Mouse (Mus musculus): ENCODE measurements around the gene Atxn3. TPM values are rescaled to one million over a fixed set of nuclear protein-coding genes. Genes with fewer than 3 reads are reported as not detected.

Atxn3 gene
- polyA plus RNA-seq, 1 experiment, result 6.3 TPM

DNA sequence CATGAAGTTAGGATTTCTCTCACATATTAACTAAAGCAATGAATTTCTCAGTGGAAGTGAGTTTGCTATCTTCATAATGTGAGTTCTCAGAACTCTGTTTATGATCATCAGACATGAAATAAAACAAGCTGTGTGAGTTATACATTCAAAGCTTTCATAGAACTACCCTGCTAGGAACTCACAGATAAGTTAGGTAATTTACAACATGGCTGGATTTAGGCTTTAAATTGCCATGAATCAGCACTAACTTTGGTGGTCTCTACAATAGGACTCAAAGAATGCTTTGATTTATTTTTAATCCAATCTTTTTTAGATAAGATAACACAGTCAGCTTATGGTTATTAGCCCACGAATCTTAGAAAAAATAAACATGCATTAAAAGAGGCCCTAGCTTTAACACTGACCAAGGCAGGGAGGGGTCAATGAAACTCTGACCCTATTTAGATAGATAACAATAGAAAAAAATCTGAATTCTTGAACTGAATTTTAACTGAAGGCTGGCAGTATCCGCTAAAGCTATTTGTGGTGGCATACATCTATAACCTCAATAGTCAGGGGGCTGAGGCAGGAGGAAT lies 58.3 kb downstream of the Atxn3 start:
- no peak for TF ChIP-seq POLR2A (IDR thresholded peaks at IDR 0.05; ENCODE audit: borderline replicate concordance, extremely low read depth, low read depth, low read length)
- TF ChIP-seq CTCF (IDR thresholded peaks at IDR 0.05; ENCODE audit: insufficient read depth, low read length), result no peak
- 60% methylated on average over 2 of the region's 2 CpGs for WGBS
- H3K4me3 ChIP-seq (replicated peaks; ENCODE audit: extremely low read depth, low read depth, low read length), result no peak overlapping the region
- no peak for DNase-seq
- H3K4me1 ChIP-seq (ENCODE audit: control insufficient read depth, insufficient read depth, low read length), result no peaks in the 10 kb centered on the region

DNA sequence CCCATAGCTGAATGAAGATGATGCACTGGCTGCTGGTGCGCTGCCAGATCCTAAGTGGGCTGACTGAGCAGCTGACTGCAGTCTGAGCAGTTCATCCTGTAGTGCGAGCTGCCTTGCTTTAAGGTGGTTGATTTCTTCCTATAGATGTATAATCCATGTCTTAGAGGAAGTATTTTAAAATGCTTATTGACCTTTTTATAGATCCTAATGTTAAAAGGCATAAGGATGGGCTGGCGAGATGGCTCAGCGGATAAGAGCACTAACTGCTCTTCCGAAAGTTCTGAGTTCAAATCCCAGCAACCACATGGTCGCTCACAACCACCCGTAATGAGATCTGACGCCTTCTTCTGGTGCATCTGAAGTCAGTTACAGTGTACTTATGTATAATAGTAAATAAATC lies 59.1 kb downstream of the Atxn3 start:
- WGBS, result 97% methylated on average over 8 of the region's 8 CpGs
- Histone ChIP-seq H3K4me3 (replicated peaks; ENCODE audit: extremely low read depth, low read depth, low read length) (no peak overlapping the region), H3K4me1 (ENCODE audit: control insufficient read depth, insufficient read depth, low read length) (no peaks in the 10 kb centered on the region)
- TF ChIP-seq CTCF (IDR thresholded peaks at IDR 0.05; ENCODE audit: insufficient read depth, low read length) (no peak), POLR2A (IDR thresholded peaks at IDR 0.05; ENCODE audit: borderline replicate concordance, extremely low read depth, low read depth, low read length) (no peak)
- DNase-seq, result no peak

DNA sequence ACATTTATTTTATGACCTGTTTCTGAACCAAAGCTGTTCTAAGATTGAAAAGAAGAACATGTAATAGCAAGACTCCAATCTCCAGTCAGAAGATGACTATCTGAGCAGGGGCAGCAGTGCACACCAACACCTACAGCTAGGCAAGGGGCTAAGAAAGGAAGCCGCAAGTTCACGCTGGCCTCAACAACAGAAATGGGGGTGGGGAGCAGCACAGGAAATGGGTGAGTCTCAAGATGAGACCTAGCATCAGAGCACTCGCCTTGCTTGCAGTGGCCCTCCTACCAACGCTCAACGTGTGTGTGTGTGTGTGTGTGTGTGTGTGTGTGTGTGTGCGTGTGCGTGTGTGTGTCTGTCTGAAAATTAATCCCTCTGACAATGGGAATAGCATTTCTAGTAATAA lies 60.9 kb downstream of the Atxn3 start:
- 64% methylated on average over 7 of the region's 7 CpGs for WGBS
- H3K4me1 ChIP-seq (ENCODE audit: control insufficient read depth, insufficient read depth, low read length), result no peaks in the 10 kb centered on the region
- no peak for TF ChIP-seq CTCF (IDR thresholded peaks at IDR 0.05; ENCODE audit: insufficient read depth, low read length)
- TF ChIP-seq POLR2A (IDR thresholded peaks at IDR 0.05; ENCODE audit: borderline replicate concordance, extremely low read depth, low read depth, low read length), result no peak
- no peak for DNase-seq
- no peak overlapping the region for H3K4me3 ChIP-seq (replicated peaks; ENCODE audit: extremely low read depth, low read depth, low read length)

DNA sequence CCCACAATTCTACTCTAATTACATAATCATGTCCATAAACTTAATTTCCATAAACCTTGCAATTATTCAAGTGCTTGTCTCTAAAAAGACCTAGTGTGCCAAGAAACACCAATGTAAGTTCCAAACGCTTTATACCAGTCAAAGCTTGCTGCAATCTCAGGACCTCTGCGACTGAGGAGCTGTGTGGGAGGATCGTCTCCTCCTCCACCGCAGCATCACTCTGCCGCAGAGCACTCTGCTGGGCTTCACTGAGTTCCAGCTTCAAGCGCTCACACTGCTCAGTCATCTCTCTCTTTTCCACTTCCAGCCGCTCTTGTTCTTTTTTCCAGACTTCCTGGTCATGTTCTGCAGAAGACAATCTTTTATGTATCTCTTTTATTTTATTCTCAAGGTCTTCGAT lies 64.8 kb downstream of the Atxn3 start:
- 88% methylated on average over 8 of the region's 8 CpGs for WGBS
- no peaks in the 10 kb centered on the region for H3K4me1 ChIP-seq (ENCODE audit: control insufficient read depth, insufficient read depth, low read length)
- no peak for DNase-seq
- TF ChIP-seq POLR2A (IDR thresholded peaks at IDR 0.05; ENCODE audit: borderline replicate concordance, extremely low read depth, low read depth, low read length) (no peak), CTCF (IDR thresholded peaks at IDR 0.05; ENCODE audit: insufficient read depth, low read length) (no peak)
- no peak overlapping the region for H3K4me3 ChIP-seq (replicated peaks; ENCODE audit: extremely low read depth, low read depth, low read length)

DNA sequence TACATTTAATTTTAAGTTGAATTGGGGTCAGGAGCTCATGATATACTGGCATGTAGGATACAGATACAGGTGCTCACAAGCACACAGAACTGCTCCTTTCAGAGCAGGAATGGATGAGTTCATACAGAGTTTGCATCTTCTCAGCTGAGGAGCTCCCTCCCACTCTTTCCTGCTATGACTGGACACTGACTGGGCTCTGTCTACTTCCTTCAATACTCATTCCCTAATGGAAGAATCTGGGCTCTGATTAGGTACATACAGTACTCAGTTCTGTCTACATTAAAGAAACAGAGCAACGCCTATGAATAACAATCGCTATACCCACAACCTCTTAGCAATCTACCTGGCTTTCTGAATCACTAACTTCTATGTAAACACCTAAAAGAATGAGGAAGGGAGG lies 65.2 kb downstream of the Atxn3 start:
- no peak for DNase-seq
- H3K4me1 ChIP-seq (ENCODE audit: control insufficient read depth, insufficient read depth, low read length), result no peaks in the 10 kb centered on the region
- WGBS, result 93% methylated on average over 2 of the region's 2 CpGs

DNA sequence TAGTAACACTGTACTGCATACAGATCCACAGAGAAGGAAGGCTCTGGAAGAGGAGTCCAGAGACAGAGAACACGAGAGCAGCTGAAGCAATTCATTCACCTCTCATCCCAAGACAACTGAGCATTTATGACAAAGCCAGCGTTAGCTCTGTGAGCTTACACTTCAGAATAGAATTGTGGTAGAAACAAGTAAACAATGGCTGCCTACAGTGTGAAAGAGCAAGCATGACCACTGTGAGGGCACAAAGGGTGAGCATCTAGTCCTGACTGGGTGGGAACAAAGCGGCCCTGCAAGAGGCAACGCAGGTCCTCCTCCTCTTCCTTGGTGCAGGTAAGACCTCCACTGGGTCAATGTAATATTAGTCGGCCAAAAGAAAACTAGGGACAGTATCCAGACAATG lies 67.0 kb downstream of the Atxn3 start:
- no peak for TF ChIP-seq CTCF (IDR thresholded peaks at IDR 0.05; ENCODE audit: insufficient read depth, low read length)
- TF ChIP-seq POLR2A (IDR thresholded peaks at IDR 0.05; ENCODE audit: borderline replicate concordance, extremely low read depth, low read depth, low read length), result no peak
- Histone ChIP-seq H3K4me3 (replicated peaks; ENCODE audit: extremely low read depth, low read depth, low read length) (no peak overlapping the region), H3K4me1 (ENCODE audit: control insufficient read depth, insufficient read depth, low read length) (no peaks in the 10 kb centered on the region)
- DNase-seq, result no peak
- WGBS, result 83% methylated on average over 5 of the region's 5 CpGs

More for the DNA sequence above, 65.2 kb downstream of the Atxn3 start:
- H3K4me3 ChIP-seq (replicated peaks; ENCODE audit: extremely low read depth, low read depth, low read length), result no peak overlapping the region
- TF ChIP-seq CTCF (IDR thresholded peaks at IDR 0.05; ENCODE audit: insufficient read depth, low read length), result no peak
- no peak for TF ChIP-seq POLR2A (IDR thresholded peaks at IDR 0.05; ENCODE audit: borderline replicate concordance, extremely low read depth, low read depth, low read length)

DNA sequence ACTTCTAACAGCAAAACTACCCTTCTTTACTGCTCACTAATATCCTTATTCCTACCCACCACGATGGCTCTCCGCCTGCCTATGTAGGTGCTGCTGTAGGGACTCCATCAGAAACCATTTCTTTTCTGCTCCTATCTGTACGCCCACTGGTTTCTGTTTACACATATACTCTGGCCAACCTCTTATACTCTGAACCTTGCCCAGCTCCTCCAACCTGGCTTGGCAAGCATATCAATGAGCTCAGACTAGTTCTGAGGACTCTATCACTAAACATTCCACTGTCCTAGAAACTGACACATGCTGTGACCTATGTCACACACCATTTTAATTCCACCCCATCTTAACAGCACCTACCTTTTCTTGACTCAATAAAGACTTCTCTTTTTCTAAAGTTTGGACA lies 68.7 kb downstream of the Atxn3 start:
- WGBS, result 75% methylated on average over 3 of the region's 3 CpGs
- no peaks in the 10 kb centered on the region for H3K4me1 ChIP-seq (ENCODE audit: control insufficient read depth, insufficient read depth, low read length)
- no peak for DNase-seq
- TF ChIP-seq CTCF (IDR thresholded peaks at IDR 0.05; ENCODE audit: insufficient read depth, low read length) (no peak), POLR2A (IDR thresholded peaks at IDR 0.05; ENCODE audit: borderline replicate concordance, extremely low read depth, low read depth, low read length) (no peak)
- H3K4me3 ChIP-seq (replicated peaks; ENCODE audit: extremely low read depth, low read depth, low read length), result no peak overlapping the region

DNA sequence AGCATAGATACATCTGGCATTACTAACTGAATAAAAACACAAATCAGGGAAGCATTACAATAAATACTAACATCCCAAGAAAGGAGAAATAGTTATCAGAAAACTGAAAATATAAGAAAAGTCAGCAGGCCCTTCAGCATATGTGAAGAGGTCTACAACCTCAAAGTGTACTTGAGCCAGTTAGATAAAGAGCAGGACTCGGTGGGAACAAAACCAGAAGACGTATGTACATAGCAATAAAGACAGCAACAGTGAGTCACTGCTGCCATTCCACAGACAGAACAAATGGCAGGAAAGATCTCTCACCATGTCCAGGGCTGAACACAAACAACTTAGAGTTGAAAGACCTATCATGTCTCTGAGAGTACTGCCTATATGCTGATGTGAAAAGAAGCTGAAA lies 69.7 kb downstream of the Atxn3 start:
- no peak for DNase-seq
- Histone ChIP-seq H3K4me1 (ENCODE audit: control insufficient read depth, insufficient read depth, low read length) (no peaks in the 10 kb centered on the region), H3K4me3 (replicated peaks; ENCODE audit: extremely low read depth, low read depth, low read length) (no peak overlapping the region)
- no peak for TF ChIP-seq POLR2A (IDR thresholded peaks at IDR 0.05; ENCODE audit: borderline replicate concordance, extremely low read depth, low read depth, low read length)
- WGBS, result 81% methylated on average over 2 of the region's 2 CpGs

DNA sequence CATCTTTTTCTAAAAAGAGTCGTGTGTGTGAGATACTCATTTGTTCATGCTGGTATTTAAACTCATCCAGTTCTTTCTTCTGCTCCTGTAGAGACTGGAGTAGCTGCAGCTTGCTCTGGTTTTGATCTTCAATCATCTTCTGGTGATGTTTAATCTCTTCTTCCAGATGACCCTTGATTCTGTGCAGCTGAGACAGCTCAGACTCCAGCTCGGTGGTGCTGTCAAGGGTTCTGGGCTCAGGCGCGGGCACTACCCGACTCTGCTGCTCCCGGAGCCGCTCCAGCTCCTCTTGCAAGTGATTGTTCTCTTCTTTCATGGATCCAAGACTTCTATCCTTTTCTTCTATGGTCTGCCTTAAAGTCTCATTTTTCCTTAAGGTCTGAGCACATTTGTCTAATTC lies 73.1 kb downstream of the Atxn3 start:
- H3K4me3 ChIP-seq (replicated peaks; ENCODE audit: extremely low read depth, low read depth, low read length), result no peak overlapping the region
- TF ChIP-seq CTCF (IDR thresholded peaks at IDR 0.05; ENCODE audit: insufficient read depth, low read length) (no peak), POLR2A (IDR thresholded peaks at IDR 0.05; ENCODE audit: borderline replicate concordance, extremely low read depth, low read depth, low read length) (no peak)
- WGBS, result 89% methylated on average over 7 of the region's 7 CpGs
- no peaks in the 10 kb centered on the region for H3K4me1 ChIP-seq (ENCODE audit: control insufficient read depth, insufficient read depth, low read length)
- no peak for DNase-seq

DNA sequence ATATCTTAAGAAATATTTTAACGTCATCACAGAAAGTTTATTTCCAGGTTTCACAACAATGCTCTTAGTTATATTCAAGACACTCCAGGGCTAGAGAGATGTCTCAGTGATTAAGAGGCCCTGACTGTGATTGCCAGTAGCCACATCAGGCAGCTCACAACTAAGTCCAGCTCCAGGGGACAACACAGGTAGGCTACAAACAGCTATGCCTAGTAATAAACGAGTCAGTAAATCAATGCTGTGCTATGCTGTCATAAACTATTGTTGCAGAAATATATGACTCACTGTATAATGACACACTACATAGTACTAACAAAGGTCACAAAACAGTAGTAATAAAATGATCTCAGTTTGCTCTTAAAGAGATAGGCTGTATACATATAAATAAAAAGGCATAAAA lies 81.7 kb downstream of the Atxn3 start:
- DNase-seq, result no peak
- 84% methylated on average over 2 of the region's 2 CpGs for WGBS
- TF ChIP-seq POLR2A (IDR thresholded peaks at IDR 0.05; ENCODE audit: borderline replicate concordance, extremely low read depth, low read depth, low read length) (no peak), CTCF (IDR thresholded peaks at IDR 0.05; ENCODE audit: insufficient read depth, low read length) (no peak)
- no peaks in the 10 kb centered on the region for H3K4me1 ChIP-seq (ENCODE audit: control insufficient read depth, insufficient read depth, low read length)
- no peak overlapping the region for H3K4me3 ChIP-seq (replicated peaks; ENCODE audit: extremely low read depth, low read depth, low read length)
